Mouse (Mus musculus) stomach, postnatal 0 days (tissue): ENCODE results near the gene Sgms1.

ENCODE experiments used
- CTCF ChIP-seq: IDR thresholded peaks from 2 replicates; pipeline ENCODE4 v1.5.1; 2016; ENCODE audit warnings: antibody characterized with exemption, low read depth, mild to moderate bottlenecking, moderate library complexity
- EP300 ChIP-seq: optimal IDR thresholded peaks from 2 replicates; pipeline ENCODE3; 2016; ENCODE audit warnings: antibody characterized with exemption

DNA sequence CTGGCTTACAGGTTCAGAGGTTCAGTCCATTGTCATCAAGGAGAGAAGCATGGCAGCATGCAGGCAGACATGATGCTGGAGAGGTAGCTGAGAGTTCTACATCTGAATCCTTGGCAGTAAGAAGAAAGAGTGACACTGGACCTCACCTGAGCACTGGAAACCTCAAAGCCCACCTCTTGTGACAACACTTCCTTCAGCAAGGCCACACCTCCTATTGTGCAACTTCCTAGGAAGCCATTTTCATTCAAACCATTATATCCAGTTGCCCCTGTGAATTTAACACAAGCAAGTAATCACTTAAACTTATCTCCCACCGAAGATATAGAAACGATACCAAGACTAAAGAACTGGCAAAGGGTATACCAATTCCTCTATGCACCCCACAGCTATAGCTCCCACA, 129.7 kb downstream of the Sgms1 start:
- no peak for TF ChIP-seq CTCF
- no peak for TF ChIP-seq EP300
